In genomic region chr6:120835474-120836374, GRCm38 (mm10) we compare ENCODE assay signal across 8 mouse cellular contexts. TPM values are rescaled to one million over a fixed set of nuclear protein-coding genes. Genes with fewer than 3 reads are reported as not detected.
DNase-seq lines count a peak whose midpoint lies in the region; ATAC-seq lines count a peak whose summit lies in the region.

TSS of gene Bcl2l13 (plus strand) at chr6:120836212.

- no peaks in the 10 kb centered on the region for H3K9me3 ChIP-seq in hindbrain, embryonic 12.5 days (replicated peaks)

- DNase-seq in MN1 (ENCODE audit: low spot score) = peak; percentile 96
- peak; percentile 91 for DNase-seq in cerebellum, adult 9-11 months
- peak; percentile 87 to 93 for DNase-seq in frontal cortex, postnatal 10 days (ENCODE audit: low spot score in 2 of 2)
- DNase-seq in layer of hippocampus, postnatal 14 days (ENCODE audit: low spot score in 2 of 2) = peak; percentile 94 to 95
- peak; percentile 98 for DNase-seq in lung, postnatal 14 days
- peak; percentile 90 for DNase-seq in retina, adult 2 months (ENCODE audit: low read depth, low spot score)
- peak; percentile 90 to 93 for DNase-seq in thymus, postnatal 36 days

- peaks cover 7% of the 10 kb centered on the region for H3K4me1 ChIP-seq in hindbrain, embryonic 12.5 days

- H3K27ac ChIP-seq in hindbrain, embryonic 12.5 days = peak within 1 kb of the TSS; percentile 97

- H3K4me3 ChIP-seq in hindbrain, embryonic 12.5 days = peak within 1 kb of the TSS; percentile 92

- 0 out of 2 replicates have a peak, but pooled peaks cover 4% of the 10 kb centered on the region for H3K36me3 ChIP-seq in hindbrain, embryonic 12.5 days

- H3K4me2 ChIP-seq in hindbrain, embryonic 12.5 days (replicated peaks) = peak within 1 kb of the TSS; percentile 74

- peak within 1 kb of the TSS; percentile 94 for H3K9ac ChIP-seq in hindbrain, embryonic 12.5 days

- H3K27me3 ChIP-seq in hindbrain, embryonic 12.5 days = no peaks in the 10 kb centered on the region

- peak; percentile 95 for ATAC-seq in hindbrain, embryonic 12.5 days (ENCODE audit: low FRiP score)

- WGBS in hindbrain, embryonic 12.5 days = 5% methylated on average over 40 of the region's 40 CpGs

RNA-seq across cellular contexts. Expression of gene Bcl2l13, which starts in this region (rescaled TPM):
- 38.2 and 40.0 TPM in 2 replicates for polyA plus RNA-seq in hindbrain, embryonic 12.5 days (2016; fragmentation: Nextera tagmentation; extraction: Ambion mirVana)
- total RNA-seq in layer of hippocampus, postnatal 14 days (2021) = 10 to 100 TPM; 49.9 to 51.9 TPM

Comparison
In these comparisons a context has a peak if more than half of its experiments do, and no peak if none do; other contexts are left out.
1. Peak in every context shown above with its lines: DNase-seq, ATAC-seq, H3K4me3 ChIP-seq and H3K27ac ChIP-seq.